8 mouse cellular contexts compared by ENCODE assay signal in the genomic region with DNA sequence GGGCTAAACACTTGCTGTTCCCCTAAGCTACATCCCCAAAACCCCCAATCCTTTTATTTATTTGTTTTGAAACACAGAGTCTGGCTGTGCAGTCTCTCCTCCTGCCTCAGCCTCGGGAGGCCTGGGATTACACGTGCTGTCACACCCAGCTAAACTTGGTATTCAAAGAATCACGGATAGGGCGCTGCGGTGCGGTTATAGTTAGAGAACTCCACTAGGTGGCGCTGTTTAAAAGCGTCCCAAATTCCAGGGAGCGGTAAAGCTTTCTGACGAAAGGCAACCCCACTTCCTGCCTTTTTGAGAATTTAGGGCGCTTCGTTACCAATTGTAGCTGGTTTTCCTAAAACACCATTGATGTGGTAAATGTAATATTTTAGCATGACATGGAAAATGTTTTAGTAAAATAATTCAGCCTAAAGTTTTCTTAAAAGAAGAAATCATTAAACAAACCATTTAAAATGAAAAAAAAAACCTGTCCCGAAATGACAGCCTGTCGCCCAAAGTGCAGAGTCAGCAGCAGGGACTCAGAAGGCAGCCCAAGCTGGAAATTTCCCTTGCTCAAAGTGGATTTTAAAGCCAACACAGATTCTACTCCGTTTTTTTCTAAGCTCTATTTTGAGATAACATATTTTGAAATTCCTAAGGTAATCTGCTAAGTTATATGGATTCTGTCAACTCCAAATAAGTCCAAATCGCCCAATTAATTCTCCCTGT. TPM values are rescaled to one million over a fixed set of nuclear protein-coding genes. Genes with fewer than 3 reads are reported as not detected.
DNase-seq lines count a peak whose midpoint lies in the region; ATAC-seq lines count a peak whose summit lies in the region.

No protein-coding gene starts in this region.

- peak overlapping the region; percentile 71 for H3K4me3 ChIP-seq in megakaryocyte, embryonic 14.5 days (replicated peaks)

- H3K4me1 ChIP-seq in megakaryocyte, embryonic 14.5 days = peaks cover 32% of the 10 kb centered on the region

- intact Hi-C loops in gastrocnemius, postnatal 14 days (cut with DNase I; ENCODE audit: low total_unique reads) = loop anchor here (5.0 kb wide), 1 partner anchor 381 kb away; no protein-coding TSS in a partner anchor

- peak; percentile 90 for DNase-seq in ZHBTc4 (ENCODE audit: low read depth, low spot score)
- peak; percentile 52 for DNase-seq in gastrocnemius, postnatal 14 days
- peak; percentile 49 to 84 for DNase-seq in left cerebral cortex, adult 9 months (ENCODE audit: low spot score in 2 of 2)
- peak; percentile 82 to 89 for DNase-seq in right cerebral cortex, adult 2 months (ENCODE audit: low spot score in 2 of 2)
- peak; percentile 15 for DNase-seq in urinary bladder, postnatal 10 days (ENCODE audit: low spot score)

- peaks cover 8% of the 10 kb centered on the region; the same call in 1 of the 2 replicates for H3K9me3 ChIP-seq in megakaryocyte, embryonic 14.5 days

- ATAC-seq in common myeloid progenitor, adult 5-6 weeks (replicated peaks; ENCODE audit: low read depth, poor library complexity, severe bottlenecking) = peak; percentile 89
- ATAC-seq in inflammation-experienced regulatory T-cells, adult 6 months = peak; percentile 91

- H3K27me3 ChIP-seq in megakaryocyte, embryonic 14.5 days (replicated peaks) = peaks cover 13% of the 10 kb centered on the region

- no peaks in the 10 kb centered on the region for H3K36me3 ChIP-seq in megakaryocyte, embryonic 14.5 days (replicated peaks; ENCODE audit: low read length)

RNA-seq across cellular contexts. Expression of gene Ndufb6, which starts 22.0 kb away (rescaled TPM):
- total RNA-seq in common myeloid progenitor, adult 5-6 weeks (2017) = 39.5 and 47.0 TPM in 2 replicates
- 100 to 1,000 TPM; 230 to 264 TPM for total RNA-seq in gastrocnemius, postnatal 14 days (2021)
- 100 to 1,000 TPM; 108 to 167 (median 111) TPM for polyA plus RNA-seq in inflammation-experienced regulatory T-cells, adult 6 months (2017; shearing (Covaris generic))
- 44.4 and 297 TPM in 2 replicates for polyA plus RNA-seq in megakaryocyte, embryonic 14.5 days (2012; ENCODE audit: insufficient read depth, low replicate concordance)

RNA-seq across cellular contexts. Expression of gene Topors, which starts 31.6 kb away (rescaled TPM):
- total RNA-seq in common myeloid progenitor, adult 5-6 weeks (2017) = 93.8 and 107 TPM in 2 replicates
- 10 to 100 TPM in 1 of 2 experiments, 1 to 10 TPM in 1; 9.0 to 10.7 TPM for total RNA-seq in gastrocnemius, postnatal 14 days (2021)
- 10 to 100 TPM; 15.0 to 19.3 (median 16.7) TPM for polyA plus RNA-seq in inflammation-experienced regulatory T-cells, adult 6 months (2017; shearing (Covaris generic))
- polyA plus RNA-seq in megakaryocyte, embryonic 14.5 days (2012; ENCODE audit: insufficient read depth, low replicate concordance) = 2.9 and 3.7 TPM in 2 replicates

RNA-seq across cellular contexts. Expression of gene Smim27, which starts 31.9 kb away (rescaled TPM):
- 7.9 and 13.2 TPM in 2 replicates for total RNA-seq in common myeloid progenitor, adult 5-6 weeks (2017)
- 10 to 100 TPM; 38.9 to 45.9 TPM for total RNA-seq in gastrocnemius, postnatal 14 days (2021)
- polyA plus RNA-seq in inflammation-experienced regulatory T-cells, adult 6 months (2017; shearing (Covaris generic)) = 10 to 100 TPM; 20.1 to 74.9 (median 45.7) TPM
- polyA plus RNA-seq in megakaryocyte, embryonic 14.5 days (2012; ENCODE audit: insufficient read depth, low replicate concordance) = 8.2 and 42.4 TPM in 2 replicates

Comparison
In these comparisons a context has a peak if more than half of its experiments do, and no peak if none do; other contexts are left out.
1. Peak in every context shown above with its lines: DNase-seq, ATAC-seq and H3K4me3 ChIP-seq.
2. DNase-seq: peak in every context shown above with its lines; median percentile 90 in ZHBTc4; 86 in right cerebral cortex, adult 2 months; 66 in left cerebral cortex, adult 9 months; 52 in gastrocnemius, postnatal 14 days; 15 in urinary bladder, postnatal 10 days.